Mouse (Mus musculus): ENCODE measurements around the gene Cd300a. TPM values are rescaled to one million over a fixed set of nuclear protein-coding genes. Genes with fewer than 3 reads are reported as not detected.

The Cd300a gene
- polyA plus RNA-seq, 1 experiment, result 0.54 TPM

GRCm38 (mm10) chr11:114866486-114867360 is 23.1 kb upstream of the Cd300a start:
- DNase-seq (ENCODE audit: extremely low spot score in 1 of 2, low spot score in 1 of 2), result no peak

GRCm38 (mm10) chr11:114867361-114868235 is 22.2 kb upstream of the Cd300a start:
- no peak for DNase-seq (ENCODE audit: extremely low spot score in 1 of 2, low spot score in 1 of 2)

- DNase-seq (ENCODE audit: extremely low spot score in 1 of 2, low spot score in 1 of 2), result no peak
Measured at GRCm38 (mm10) chr11:114868280-114868679, 21.6 kb upstream of the Cd300a start.

GRCm38 (mm10) chr11:114869787-114870186 is 20.1 kb upstream of the Cd300a start:
- no peak for DNase-seq (ENCODE audit: extremely low spot score in 1 of 2, low spot score in 1 of 2)

GRCm38 (mm10) chr11:114871540-114871939 is 18.3 kb upstream of the Cd300a start:
- DNase-seq (ENCODE audit: extremely low spot score in 1 of 2, low spot score in 1 of 2), result no peak

- no peak for DNase-seq (ENCODE audit: extremely low spot score in 1 of 2, low spot score in 1 of 2)
Measured at GRCm38 (mm10) chr11:114873022-114873817, 16.6 kb upstream of the Cd300a start.

- no peak for DNase-seq (ENCODE audit: extremely low spot score in 1 of 2, low spot score in 1 of 2)
Measured at GRCm38 (mm10) chr11:114874226-114875145, 15.4 kb upstream of the Cd300a start.

- peak in 1 of 2 experiments; percentile 10 for DNase-seq (ENCODE audit: extremely low spot score in 1 of 2, low spot score in 1 of 2)
Measured at GRCm38 (mm10) chr11:114875301-114875801, 14.5 kb upstream of the Cd300a start.

GRCm38 (mm10) chr11:114876176-114876575 is 13.7 kb upstream of the Cd300a start:
- DNase-seq (ENCODE audit: extremely low spot score in 1 of 2, low spot score in 1 of 2), result no peak

GRCm38 (mm10) chr11:114876621-114877020 is 13.2 kb upstream of the Cd300a start:
- no peak for DNase-seq (ENCODE audit: extremely low spot score in 1 of 2, low spot score in 1 of 2)

- peak; percentile 18 to 68 for DNase-seq (ENCODE audit: extremely low spot score in 1 of 2, low spot score in 1 of 2)
Measured at GRCm38 (mm10) chr11:114877145-114877544, 12.7 kb upstream of the Cd300a start.

- no peak for DNase-seq (ENCODE audit: extremely low spot score in 1 of 2, low spot score in 1 of 2)
Measured at GRCm38 (mm10) chr11:114879666-114880065, 10.2 kb upstream of the Cd300a start.

- DNase-seq (ENCODE audit: extremely low spot score in 1 of 2, low spot score in 1 of 2), result no peak
Measured at GRCm38 (mm10) chr11:114880185-114880584, 9.7 kb upstream of the Cd300a start.

- peak in 1 of 2 experiments; percentile 62 for DNase-seq (ENCODE audit: extremely low spot score in 1 of 2, low spot score in 1 of 2)
Measured at GRCm38 (mm10) chr11:114880589-114880988, 9.3 kb upstream of the Cd300a start.

- no peak for DNase-seq (ENCODE audit: extremely low spot score in 1 of 2, low spot score in 1 of 2)
Measured at GRCm38 (mm10) chr11:114883251-114883789, 6.5 kb upstream of the Cd300a start.

GRCm38 (mm10) chr11:114884380-114885100 is 5.3 kb upstream of the Cd300a start:
- no peak for DNase-seq (ENCODE audit: extremely low spot score in 1 of 2, low spot score in 1 of 2)

- DNase-seq (ENCODE audit: extremely low spot score in 1 of 2, low spot score in 1 of 2), result no peak
Measured at GRCm38 (mm10) chr11:114890542-114890941, 701 bp downstream of the Cd300a start.

- no peak for DNase-seq (ENCODE audit: extremely low spot score in 1 of 2, low spot score in 1 of 2)
Measured at GRCm38 (mm10) chr11:114896085-114896484, 6.2 kb downstream of the Cd300a start.
